Mouse (Mus musculus) gastrocnemius, adult 2 months (tissue): ENCODE data around the gene Naip2. TPM values are rescaled to one million over a fixed set of nuclear protein-coding genes. Genes with fewer than 3 reads are reported as not detected.
A peak's percentile ranks its signal among the peaks of the same experiment; 100 is the strongest.
"Not testable (repeated sequence)": the region's sequence is repeated elsewhere in the genome, so short reads cannot be mapped to it uniquely, and the experiment has no call there.

Experiments
- DNase-seq: peaks from one replicate; pipeline ENCODE4 v3.0.0; 2022
- H3K27ac ChIP-seq: fragments of 200-600 bp; 2 replicates; pipeline ENCODE4 v1.8.1; 2022; ENCODE audit warnings: mild to moderate bottlenecking
- H3K4me3 ChIP-seq: fragments of 200-600 bp; 2 replicates; pipeline ENCODE4 v1.8.1; 2022; ENCODE audit warnings: mild to moderate bottlenecking, moderate library complexity
- CTCF ChIP-seq: fragments of 200-600 bp; IDR thresholded peaks from 2 replicates; pipeline ENCODE4 v1.8.1; 2022; ENCODE audit warnings: antibody characterized with exemption, mild to moderate bottlenecking, moderate library complexity
- intact Hi-C: fragments of 180-260 bp; cut with DNase I; formaldehyde crosslinking; loops from one replicate; pipeline ENCODE4 v1.15.1; 2025
- long read RNA-seq, 2 experiments: library from polyadenylated mRNA; stranded (forward); transcript quantifications; one replicate each; pipeline ENCODE4 v2.0.0; 2021
- total RNA-seq, 2 experiments: library from RNA; stranded (reverse); gene quantifications; 2 replicates each; pipeline ENCODE4 v1.2.3; 2021

Naip2 gene
- total RNA-seq: under 1 TPM; 0.10 to 0.17 TPM
- long read RNA-seq, experiment 1: 0 reads
- long read RNA-seq, experiment 2: 0 reads

GRCm38 (mm10) chr13:100201659-100202333, at the start of gene Naip2:
TSS of gene Naip2 (minus strand) at chr13:100202092.
- intact Hi-C loops, H3K27ac ChIP-seq, DNase-seq, H3K4me3 ChIP-seq: not testable (repeated sequence)

DNA sequence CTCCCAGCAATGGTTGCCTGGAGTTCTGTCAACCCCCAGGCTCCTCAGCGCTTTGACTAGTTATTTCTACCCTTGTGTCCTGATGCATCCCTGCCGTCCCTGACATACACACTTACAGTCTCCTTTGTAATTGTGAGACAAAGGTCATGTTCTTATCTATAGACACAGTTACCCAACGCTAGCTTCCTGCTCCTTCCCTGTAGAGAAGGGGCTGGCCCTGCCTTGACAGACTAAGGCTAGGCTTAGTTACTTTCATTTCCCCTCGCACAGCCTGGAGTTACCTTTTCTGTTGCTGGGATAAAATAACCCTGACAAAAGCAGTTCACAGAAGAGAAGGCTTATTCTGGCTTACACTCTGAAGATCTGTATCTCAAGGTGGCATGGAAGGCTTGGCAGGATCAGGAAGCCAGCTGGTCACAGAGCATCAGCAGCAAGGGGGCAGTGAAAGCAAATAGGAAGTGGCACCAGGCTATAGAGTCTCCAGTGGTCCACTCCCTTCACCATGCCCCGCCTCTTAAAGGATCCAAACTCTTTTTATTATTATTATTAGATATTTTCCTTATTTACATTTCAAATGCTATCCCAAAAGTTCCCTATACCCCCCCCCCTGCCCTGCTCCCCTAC, 45.1 kb upstream of the Naip2 start:
- DNase-seq, H3K27ac ChIP-seq, intact Hi-C loops: not testable (repeated sequence)
- H3K4me3 ChIP-seq: 0 out of 2 replicates have a peak overlapping the region, but pooled peaks have one; percentile 24

- DNase-seq, intact Hi-C loops, H3K27ac ChIP-seq: not testable (repeated sequence)
- 0 out of 2 replicates have a peak within 1 kb of the TSS, but pooled peaks have one; percentile 24 for H3K4me3 ChIP-seq
Observed at GRCm38 (mm10) chr13:100246223-100246622, 44.3 kb upstream of the Naip2 start, which contains the start of gene Naip5. TSS of gene Naip5 (minus strand) at chr13:100246323.

- DNase-seq: no peak
- TF ChIP-seq CTCF: no peak
- Histone ChIP-seq H3K4me3 (no peak overlapping the region), H3K27ac (no peak overlapping the region)
- intact Hi-C loops: no loop called here
Observed at GRCm38 (mm10) chr13:100243702-100244101, 41.8 kb upstream of the Naip2 start.

DNA sequence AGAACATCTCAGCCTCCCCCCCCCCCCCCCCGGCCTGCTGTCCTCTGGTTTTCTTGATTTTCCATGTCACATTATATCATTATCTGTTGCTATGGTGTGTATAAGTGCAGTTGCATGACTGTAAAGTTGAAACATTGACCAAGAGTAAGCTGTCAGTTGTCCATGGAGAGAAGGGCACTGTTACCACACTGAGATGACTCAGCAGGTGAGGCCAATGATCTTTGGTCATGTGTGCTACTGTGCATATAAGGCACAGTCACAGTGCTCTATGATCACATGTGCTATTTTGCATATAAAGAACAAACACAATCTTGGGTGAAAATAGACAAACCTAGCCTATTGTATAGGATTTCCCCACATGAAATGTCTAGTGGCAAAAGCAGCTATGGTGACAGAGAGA, 11.8 kb upstream of the Naip2 start:
- DNase-seq, H3K27ac ChIP-seq, H3K4me3 ChIP-seq, intact Hi-C loops: not testable (repeated sequence)

DNA sequence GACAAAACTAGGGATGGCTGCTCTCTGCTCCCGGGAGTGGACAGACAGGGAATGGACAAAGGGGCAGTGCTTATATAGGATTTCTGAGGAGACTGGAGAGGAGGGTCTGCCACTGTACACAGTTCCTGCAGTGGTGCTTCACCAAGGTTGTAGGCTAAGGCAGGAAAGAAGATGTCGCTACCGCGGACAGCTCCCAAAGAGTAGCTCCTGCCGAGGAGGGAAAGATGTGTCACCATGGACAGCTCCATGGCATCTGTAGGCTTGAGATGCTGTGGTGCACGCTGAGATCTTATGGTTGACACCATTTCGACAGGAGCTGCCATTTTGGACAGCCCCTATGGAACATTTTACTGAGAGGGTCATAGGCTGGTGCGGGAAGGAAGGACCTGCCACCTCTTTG, 8.6 kb upstream of the Naip2 start:
- intact Hi-C loops: no loop called here
- no peak for TF ChIP-seq CTCF

DNA sequence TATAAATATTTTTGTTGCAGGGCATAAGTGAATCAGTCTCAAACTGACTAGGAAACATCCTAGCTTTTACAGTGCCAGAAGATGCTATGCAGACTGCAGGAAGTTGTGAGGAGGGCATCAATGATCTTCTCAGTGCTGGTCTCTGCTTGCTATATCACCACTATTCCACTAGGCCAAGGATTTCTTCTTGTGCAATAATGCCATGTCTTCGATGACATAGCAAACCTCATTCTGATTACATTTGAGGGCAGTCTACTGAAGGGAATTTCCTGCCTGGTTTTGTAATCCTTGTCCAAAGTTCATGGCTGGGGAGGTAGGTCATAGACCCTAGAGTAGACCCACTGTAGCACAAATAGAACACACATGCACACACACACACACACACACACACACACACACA, 1.4 kb upstream of the Naip2 start:
- no peak for TF ChIP-seq CTCF
- DNase-seq: no peak

More for the DNA sequence above, 8.6 kb upstream of the Naip2 start:
- DNase-seq: no peak
- Histone ChIP-seq H3K27ac (no peak overlapping the region), H3K4me3 (no peak overlapping the region)

GRCm38 (mm10) chr13:100200778-100201177, 1.1 kb downstream of the Naip2 start:
- no peak for TF ChIP-seq CTCF
- intact Hi-C loops: no loop called here
- Histone ChIP-seq H3K4me3 (no peak overlapping the region), H3K27ac (no peak overlapping the region)
- DNase-seq: no peak

More for the DNA sequence above, 1.4 kb upstream of the Naip2 start:
- intact Hi-C loops: no loop called here
- Histone ChIP-seq H3K4me3 (no peak overlapping the region), H3K27ac (no peak overlapping the region)

DNA sequence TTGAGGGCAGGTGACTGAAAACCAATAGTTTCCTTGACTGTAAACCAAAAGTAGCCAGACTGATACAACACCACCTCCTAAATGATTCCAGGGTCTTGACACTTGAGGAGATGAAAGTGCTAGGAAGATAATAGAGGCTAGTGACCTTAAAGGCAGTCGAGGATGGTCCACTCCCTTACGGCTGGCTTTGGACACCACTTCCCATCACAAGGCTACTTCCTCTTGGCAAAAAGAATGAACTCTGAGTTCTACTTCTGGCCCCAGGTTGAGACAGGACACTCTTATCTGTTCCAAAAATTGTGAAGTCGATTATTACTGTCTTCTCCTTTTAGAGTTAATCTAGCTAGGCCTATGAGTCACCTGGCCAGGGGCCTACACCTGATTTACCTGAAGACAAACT, 6.5 kb downstream of the Naip2 start:
- no peak for DNase-seq
- intact Hi-C loops: no loop called here
- Histone ChIP-seq H3K4me3 (no peak overlapping the region), H3K27ac (no peak overlapping the region)
- no peak for TF ChIP-seq CTCF

- intact Hi-C loops, H3K4me3 ChIP-seq, H3K27ac ChIP-seq, DNase-seq: not testable (repeated sequence)
Observed at GRCm38 (mm10) chr13:100183111-100183510, 18.8 kb downstream of the Naip2 start.

DNA sequence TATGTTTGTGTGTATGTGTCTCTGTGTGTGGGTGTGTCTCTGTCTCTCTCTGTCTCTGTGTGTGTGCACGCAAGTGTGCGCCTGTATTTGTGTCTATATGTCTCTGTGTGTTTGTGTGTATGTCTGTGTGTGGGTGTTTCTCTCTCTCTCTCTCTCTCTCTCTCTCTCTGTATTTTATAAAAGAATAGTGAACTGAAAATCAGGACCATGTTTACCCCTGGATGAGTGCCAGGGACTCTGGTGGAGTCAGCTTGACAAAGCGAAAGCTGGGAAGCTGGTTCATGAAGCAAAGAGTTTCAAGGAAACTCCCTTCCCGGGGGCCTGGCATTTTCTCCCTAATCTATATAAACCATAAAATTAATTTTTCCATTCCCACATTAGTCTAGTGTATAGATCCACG, 27.5 kb downstream of the Naip2 start:
- H3K27ac ChIP-seq, intact Hi-C loops, H3K4me3 ChIP-seq, DNase-seq: not testable (repeated sequence)

GRCm38 (mm10) chr13:100166378-100166777, 35.5 kb downstream of the Naip2 start:
- intact Hi-C loops, H3K27ac ChIP-seq, H3K4me3 ChIP-seq, DNase-seq: not testable (repeated sequence)

- H3K4me3 ChIP-seq, intact Hi-C loops, DNase-seq, H3K27ac ChIP-seq: not testable (repeated sequence)
Observed at GRCm38 (mm10) chr13:100162467-100162866, 39.4 kb downstream of the Naip2 start.

DNA sequence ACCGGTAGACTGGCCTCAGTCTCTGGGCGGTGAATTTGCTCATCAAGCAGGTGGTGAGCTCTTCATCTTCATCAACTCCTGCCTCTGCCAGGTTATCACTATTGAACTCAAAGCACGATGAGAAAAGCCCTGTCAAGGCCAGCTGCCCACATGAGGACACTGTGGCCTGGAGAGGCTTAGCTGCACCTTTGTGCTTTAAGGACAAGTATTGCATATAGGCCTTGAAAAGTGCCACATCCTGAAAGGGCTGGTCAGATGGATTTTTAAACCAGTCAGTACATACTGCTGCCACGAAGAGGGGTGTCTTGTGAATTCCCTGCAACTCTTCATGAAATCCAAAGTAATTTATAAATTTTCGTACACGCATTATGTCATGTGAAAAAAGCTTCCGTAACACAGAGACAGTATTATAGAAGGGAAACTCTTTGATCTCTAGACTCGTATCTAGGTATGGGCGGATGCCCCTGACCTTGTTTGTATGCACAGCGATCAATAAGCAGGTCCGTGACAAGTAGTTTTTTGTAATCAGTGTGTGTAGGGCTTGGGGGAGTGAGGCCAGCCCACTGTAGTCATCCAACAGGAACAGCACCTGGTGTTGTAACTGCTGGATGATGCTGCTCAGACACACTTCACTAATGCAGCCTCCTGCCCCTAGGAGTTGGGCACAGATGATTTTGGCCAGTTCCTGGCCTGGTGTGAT, 40.6 kb downstream of the Naip2 start:
- intact Hi-C loops, DNase-seq, H3K27ac ChIP-seq, H3K4me3 ChIP-seq: not testable (repeated sequence)
